Mouse (Mus musculus): ENCODE data around the gene Srp54a. TPM values are rescaled to one million over a fixed set of nuclear protein-coding genes. Genes with fewer than 3 reads are reported as not detected.
"Not testable (repeated sequence)": the region's sequence is repeated elsewhere in the genome, so short reads cannot be mapped to it uniquely, and the experiment has no call there.

Srp54a gene
- polyA plus RNA-seq (2014; fragmentation: Nextera tagmentation; extraction: Ambion mirVana), result 210 and 219 TPM in 2 replicates

DNA sequence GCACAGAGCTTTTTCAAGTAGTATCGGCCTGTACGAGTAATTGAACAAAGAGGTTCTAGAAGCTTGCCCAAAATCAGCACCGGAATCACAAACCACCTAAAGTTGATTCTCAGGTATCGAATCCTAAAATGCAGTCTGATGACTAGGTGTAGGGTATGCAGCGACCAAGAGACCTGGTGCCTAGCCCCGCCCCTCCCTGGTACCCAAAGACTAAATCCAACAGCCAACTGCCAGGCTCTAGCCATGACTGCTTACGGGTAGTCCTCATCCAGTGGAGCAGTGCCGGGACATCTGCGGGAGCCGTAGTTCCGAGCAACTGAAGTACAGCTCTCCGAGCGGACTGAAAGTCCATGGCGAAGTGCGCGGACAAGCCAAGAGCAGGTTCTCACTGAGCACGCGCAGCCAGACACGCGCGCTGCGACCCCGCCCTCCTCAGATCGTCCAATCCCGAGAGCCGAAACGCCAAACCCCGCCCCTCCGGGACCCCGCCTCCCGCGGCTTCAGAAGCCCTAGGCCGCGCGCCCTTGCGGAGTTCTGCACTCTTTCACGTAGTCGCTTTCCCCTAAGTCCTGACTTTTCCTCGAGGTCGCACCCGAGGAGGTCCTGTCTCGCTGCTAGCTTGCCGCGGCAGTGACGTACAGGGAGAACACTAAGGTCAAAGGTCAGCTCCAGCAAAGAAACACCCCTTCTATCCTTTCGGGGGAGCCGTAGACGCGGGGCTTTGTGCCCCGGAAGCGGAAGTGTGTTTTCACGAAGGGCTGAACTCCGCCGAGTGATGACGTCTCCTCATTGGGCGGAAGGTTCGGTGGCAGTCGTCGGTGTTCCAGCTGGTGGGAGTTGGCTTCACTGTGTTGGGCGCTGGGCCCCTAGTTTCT, at the start of gene Srp54a, which contains the start of gene 2700097O09Rik:
Srp54a (plus strand) TSS at position 537 of the 875 bp plus-strand sequence.
2700097O09Rik (minus strand) TSS at position 385 of the 875 bp plus-strand sequence.
- H3K9me3 ChIP-seq (ENCODE audit: control insufficient read depth, low read length); H3K36me3 ChIP-seq (replicated peaks; ENCODE audit: control insufficient read depth, insufficient read depth); H3K4me1 ChIP-seq (replicated peaks; ENCODE audit: control insufficient read depth, insufficient read depth, low read length); H3K27me3 ChIP-seq (ENCODE audit: control insufficient read depth, insufficient read depth, low read length): not testable (repeated sequence)
- peak within 1 kb of the TSS; percentile 60 for H3K4me3 ChIP-seq (replicated peaks; ENCODE audit: low read length)
- DNase-seq (ENCODE audit: low spot score), result peak; percentile 95
- ATAC-seq (ENCODE audit: low FRiP score), result peak; percentile 98
- WGBS, result under 1% methylated on average over 60 of the region's 60 CpGs
- peak within 1 kb of the TSS; percentile 70 for H3K9ac ChIP-seq
- H3K27ac ChIP-seq, result peak within 1 kb of the TSS; percentile 83
- peak within 1 kb of the TSS; percentile 67 for H3K4me2 ChIP-seq (replicated peaks)

DNA sequence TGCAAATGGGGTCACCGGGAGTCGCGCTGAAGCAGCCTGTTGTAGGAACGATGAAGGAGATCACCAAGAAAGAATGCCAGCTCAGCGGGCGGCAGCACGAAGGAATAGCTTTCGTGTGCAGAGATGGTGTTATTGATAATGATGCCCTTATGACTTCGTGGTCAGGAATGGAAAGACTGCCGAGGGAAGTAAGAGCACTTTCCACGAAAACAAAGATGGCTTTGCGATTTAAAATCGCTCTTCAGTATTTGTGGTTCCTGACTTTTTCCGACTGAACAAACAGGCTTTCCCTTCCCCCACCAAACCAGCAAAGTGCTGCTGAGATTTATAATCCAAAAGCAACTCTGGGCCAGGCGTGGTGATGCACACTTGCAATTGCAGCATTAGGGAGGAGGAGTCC, 39.1 kb upstream of the Srp54a start:
- Histone ChIP-seq H3K4me2 (replicated peaks) (no peak overlapping the region), H3K27ac (no peak overlapping the region), H3K9ac (no peak overlapping the region), H3K9me3 (ENCODE audit: control insufficient read depth, low read length) (no peaks in the 10 kb centered on the region), H3K4me3 (replicated peaks; ENCODE audit: low read length) (no peak overlapping the region), H3K4me1 (replicated peaks; ENCODE audit: control insufficient read depth, insufficient read depth, low read length) (no peaks in the 10 kb centered on the region), H3K36me3 (replicated peaks; ENCODE audit: control insufficient read depth, insufficient read depth) (peaks cover 19% of the 10 kb centered on the region), H3K27me3 (ENCODE audit: control insufficient read depth, insufficient read depth, low read length) (no peaks in the 10 kb centered on the region)
- WGBS, result 84% methylated on average over 15 of the region's 15 CpGs
- DNase-seq (ENCODE audit: low spot score), result no peak
- no peak for ATAC-seq (ENCODE audit: low FRiP score)

DNA sequence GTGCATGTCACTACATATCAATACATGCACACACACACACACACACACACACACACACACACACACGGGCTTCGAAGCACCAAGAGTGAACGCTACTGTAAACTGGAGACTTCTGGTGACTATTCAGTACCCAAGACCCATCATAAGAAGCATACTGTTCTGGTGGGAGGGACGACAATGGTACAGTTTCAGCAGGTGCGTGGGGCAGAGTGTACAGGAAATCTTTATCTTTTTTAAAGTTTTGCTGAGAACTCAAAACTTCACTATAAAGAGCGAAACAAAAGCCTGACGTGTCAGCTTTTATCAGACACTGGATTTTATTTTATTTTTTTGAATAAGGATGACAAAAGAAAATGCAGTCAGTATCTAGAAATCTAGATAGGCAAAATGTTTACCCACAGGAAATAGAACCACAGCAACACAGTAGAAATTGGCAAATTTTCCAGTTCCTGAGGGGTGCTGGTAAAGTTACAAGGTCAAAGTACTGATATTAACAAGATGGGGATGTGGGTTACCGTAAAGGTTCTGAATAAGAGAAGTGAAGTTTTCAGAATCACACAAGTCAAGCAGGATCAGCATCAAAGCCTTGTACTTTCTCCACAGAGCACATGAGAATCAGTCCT, 30.2 kb upstream of the Srp54a start:
- Histone ChIP-seq H3K9me3 (ENCODE audit: control insufficient read depth, low read length) (no peaks in the 10 kb centered on the region), H3K4me2 (replicated peaks) (no peak overlapping the region), H3K4me3 (replicated peaks; ENCODE audit: low read length) (no peak overlapping the region), H3K9ac (no peak overlapping the region), H3K27me3 (ENCODE audit: control insufficient read depth, insufficient read depth, low read length) (no peaks in the 10 kb centered on the region), H3K36me3 (replicated peaks; ENCODE audit: control insufficient read depth, insufficient read depth) (peaks cover 21% of the 10 kb centered on the region), H3K4me1 (replicated peaks; ENCODE audit: control insufficient read depth, insufficient read depth, low read length) (no peaks in the 10 kb centered on the region), H3K27ac (no peak overlapping the region)
- 96% methylated on average over 8 of the region's 8 CpGs for WGBS
- no peak for ATAC-seq (ENCODE audit: low FRiP score)
- no peak for DNase-seq (ENCODE audit: low spot score)

DNA sequence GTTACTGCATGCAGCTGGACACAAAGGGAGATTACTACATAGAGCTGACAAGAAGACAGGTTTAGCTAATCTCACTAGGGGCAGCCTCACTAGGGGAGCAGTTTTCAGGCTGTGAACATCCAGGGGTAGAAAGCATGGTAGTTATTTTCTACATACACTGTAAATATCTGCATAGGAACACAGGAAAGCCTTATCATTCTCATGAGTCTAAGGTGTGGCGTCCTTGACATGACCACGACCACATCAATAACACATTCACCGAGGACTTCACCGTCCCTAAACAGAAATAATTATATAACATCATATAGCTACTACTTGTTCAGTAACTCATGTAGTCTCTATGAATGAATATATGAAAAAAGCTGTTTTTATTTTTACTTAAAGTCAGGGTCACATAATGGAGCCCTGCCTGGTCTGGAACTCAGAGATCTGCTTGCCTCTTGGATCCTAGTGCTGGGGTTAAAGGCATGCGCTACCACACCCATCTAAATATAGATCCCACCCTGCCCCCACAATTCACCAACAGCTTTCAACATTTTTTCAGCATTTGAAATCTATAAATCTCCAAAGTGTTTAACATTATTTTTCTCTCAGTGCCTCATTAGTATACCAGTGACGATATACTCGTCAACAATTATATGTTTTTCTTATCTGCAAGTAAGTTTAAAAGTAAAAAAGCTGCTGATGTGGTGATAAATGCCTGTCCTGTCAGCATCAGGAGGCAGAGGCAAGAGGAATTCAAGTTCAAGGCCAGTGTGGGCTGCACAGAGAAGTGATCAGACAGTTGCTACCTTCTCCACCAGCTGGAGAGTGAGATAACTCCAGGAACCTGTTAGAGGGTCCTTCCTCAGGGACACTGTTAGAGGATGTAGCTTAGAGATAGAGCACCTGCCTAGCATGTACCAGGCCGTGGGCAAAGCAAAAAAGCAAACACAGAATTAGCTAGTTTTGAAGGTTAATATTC, 28.6 kb upstream of the Srp54a start:
- peaks cover 11% of the 10 kb centered on the region; the same call in 1 of the 2 replicates for H3K36me3 ChIP-seq (replicated peaks; ENCODE audit: control insufficient read depth, insufficient read depth)
- ATAC-seq (ENCODE audit: low FRiP score), result no peak
- no peak overlapping the region for H3K27ac ChIP-seq
- H3K9me3 ChIP-seq (ENCODE audit: control insufficient read depth, low read length), result no peaks in the 10 kb centered on the region
- 95% methylated on average over 8 of the region's 8 CpGs for WGBS
- no peaks in the 10 kb centered on the region for H3K27me3 ChIP-seq (ENCODE audit: control insufficient read depth, insufficient read depth, low read length)
- no peak overlapping the region for H3K4me3 ChIP-seq (replicated peaks; ENCODE audit: low read length)
- H3K4me1 ChIP-seq (replicated peaks; ENCODE audit: control insufficient read depth, insufficient read depth, low read length), result no peaks in the 10 kb centered on the region
- H3K9ac ChIP-seq, result no peak overlapping the region
- no peak overlapping the region for H3K4me2 ChIP-seq (replicated peaks)
- no peak for DNase-seq (ENCODE audit: low spot score)

DNA sequence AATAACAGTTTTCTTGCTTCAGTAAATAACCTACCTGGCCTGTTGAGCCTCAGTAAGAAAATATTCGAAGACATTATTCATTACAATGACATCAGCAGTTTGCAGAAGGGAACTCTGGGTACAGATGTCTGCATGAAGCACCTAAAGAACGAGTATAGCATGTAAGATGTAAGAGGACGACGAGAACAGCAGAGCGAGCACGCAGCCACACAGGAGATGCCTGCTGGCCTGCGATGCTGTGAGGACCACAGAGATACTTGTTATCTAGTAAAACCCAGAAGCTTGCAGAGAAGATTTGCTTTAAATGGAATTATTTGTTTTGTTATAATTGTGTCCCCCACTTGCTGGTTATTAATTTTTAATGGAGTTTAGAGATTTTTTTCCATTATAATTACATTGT, 26.8 kb upstream of the Srp54a start:
- Histone ChIP-seq H3K9ac (no peak overlapping the region), H3K27ac (no peak overlapping the region), H3K4me1 (replicated peaks; ENCODE audit: control insufficient read depth, insufficient read depth, low read length) (no peaks in the 10 kb centered on the region), H3K27me3 (ENCODE audit: control insufficient read depth, insufficient read depth, low read length) (no peaks in the 10 kb centered on the region), H3K9me3 (ENCODE audit: control insufficient read depth, low read length) (no peaks in the 10 kb centered on the region), H3K36me3 (replicated peaks; ENCODE audit: control insufficient read depth, insufficient read depth) (peaks cover 18% of the 10 kb centered on the region), H3K4me2 (replicated peaks) (no peak overlapping the region), H3K4me3 (replicated peaks; ENCODE audit: low read length) (no peak overlapping the region)
- DNase-seq (ENCODE audit: low spot score) (no peak), ATAC-seq (ENCODE audit: low FRiP score) (no peak)
- 94% methylated on average over 7 of the region's 7 CpGs for WGBS

DNA sequence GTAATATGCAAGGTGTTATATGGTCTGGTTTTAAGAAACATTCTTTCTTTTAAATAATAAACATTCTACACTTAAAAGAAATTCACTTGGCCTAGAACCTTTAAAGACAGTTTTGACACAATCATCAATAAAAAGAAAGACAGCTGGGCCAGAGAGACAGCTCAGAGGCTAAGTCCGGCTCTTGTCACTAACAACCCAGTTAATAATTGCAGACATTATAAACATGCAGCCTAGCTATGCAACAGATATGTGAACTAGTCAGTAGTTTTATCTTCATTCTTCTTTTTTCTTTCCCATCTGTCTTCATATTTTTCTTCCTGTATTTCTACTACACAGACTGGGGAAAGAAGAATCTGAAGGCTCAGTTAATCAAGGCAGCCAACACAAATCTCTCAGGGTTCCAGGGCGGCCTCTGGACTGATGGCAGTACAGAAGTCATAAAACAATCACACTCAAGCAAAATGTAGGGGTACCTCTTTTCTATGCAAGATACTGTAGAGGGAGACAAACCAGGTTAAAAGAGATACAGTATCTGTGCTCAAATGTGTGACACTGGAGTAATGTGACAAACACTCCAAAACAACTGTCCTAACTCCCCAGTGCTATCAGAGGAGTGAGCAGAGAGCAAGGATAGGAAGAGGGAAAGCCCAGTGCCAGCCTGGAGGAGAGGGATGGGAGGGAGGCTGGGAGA, 25.4 kb upstream of the Srp54a start:
- no peaks in the 10 kb centered on the region for H3K27me3 ChIP-seq (ENCODE audit: control insufficient read depth, insufficient read depth, low read length)

DNA sequence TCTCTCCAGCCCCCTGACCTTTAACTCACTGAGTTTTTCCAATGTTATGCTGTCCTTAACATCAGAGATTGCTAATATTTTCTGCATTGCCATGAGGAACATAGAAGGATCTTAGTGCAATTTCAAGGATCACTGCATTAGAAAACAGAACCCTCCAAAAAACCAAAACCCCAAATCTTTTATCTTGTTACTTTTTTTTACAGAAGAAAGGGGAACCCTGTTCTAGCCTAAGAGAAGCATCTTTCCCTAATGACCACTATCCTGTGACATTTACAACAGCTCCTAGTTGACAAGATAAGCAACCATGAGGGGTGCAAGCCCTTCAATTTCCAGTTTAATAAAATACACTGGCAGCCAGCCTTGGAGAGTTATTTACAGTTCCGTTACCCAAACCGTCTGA, 23.4 kb upstream of the Srp54a start:
- no peak for ATAC-seq (ENCODE audit: low FRiP score)
- Histone ChIP-seq H3K9ac (no peak overlapping the region), H3K27me3 (ENCODE audit: control insufficient read depth, insufficient read depth, low read length) (no peaks in the 10 kb centered on the region), H3K4me3 (replicated peaks; ENCODE audit: low read length) (no peak overlapping the region), H3K9me3 (ENCODE audit: control insufficient read depth, low read length) (no peaks in the 10 kb centered on the region), H3K4me2 (replicated peaks) (no peak overlapping the region), H3K36me3 (replicated peaks; ENCODE audit: control insufficient read depth, insufficient read depth) (peaks cover 25% of the 10 kb centered on the region), H3K27ac (no peak overlapping the region), H3K4me1 (replicated peaks; ENCODE audit: control insufficient read depth, insufficient read depth, low read length) (no peaks in the 10 kb centered on the region)
- 86% methylated on average over 2 of the region's 2 CpGs for WGBS
- DNase-seq (ENCODE audit: low spot score), result no peak

More for the DNA sequence above, 25.4 kb upstream of the Srp54a start:
- no peak overlapping the region for H3K27ac ChIP-seq
- no peak for ATAC-seq (ENCODE audit: low FRiP score)
- H3K9me3 ChIP-seq (ENCODE audit: control insufficient read depth, low read length), result no peaks in the 10 kb centered on the region
- H3K4me1 ChIP-seq (replicated peaks; ENCODE audit: control insufficient read depth, insufficient read depth, low read length), result no peaks in the 10 kb centered on the region
- no peak overlapping the region for H3K9ac ChIP-seq
- peaks cover 27% of the 10 kb centered on the region for H3K36me3 ChIP-seq (replicated peaks; ENCODE audit: control insufficient read depth, insufficient read depth)
- no peak overlapping the region for H3K4me2 ChIP-seq (replicated peaks)
- WGBS, result 90% methylated on average over 2 of the region's 2 CpGs
- H3K4me3 ChIP-seq (replicated peaks; ENCODE audit: low read length), result no peak overlapping the region
- no peak for DNase-seq (ENCODE audit: low spot score)

DNA sequence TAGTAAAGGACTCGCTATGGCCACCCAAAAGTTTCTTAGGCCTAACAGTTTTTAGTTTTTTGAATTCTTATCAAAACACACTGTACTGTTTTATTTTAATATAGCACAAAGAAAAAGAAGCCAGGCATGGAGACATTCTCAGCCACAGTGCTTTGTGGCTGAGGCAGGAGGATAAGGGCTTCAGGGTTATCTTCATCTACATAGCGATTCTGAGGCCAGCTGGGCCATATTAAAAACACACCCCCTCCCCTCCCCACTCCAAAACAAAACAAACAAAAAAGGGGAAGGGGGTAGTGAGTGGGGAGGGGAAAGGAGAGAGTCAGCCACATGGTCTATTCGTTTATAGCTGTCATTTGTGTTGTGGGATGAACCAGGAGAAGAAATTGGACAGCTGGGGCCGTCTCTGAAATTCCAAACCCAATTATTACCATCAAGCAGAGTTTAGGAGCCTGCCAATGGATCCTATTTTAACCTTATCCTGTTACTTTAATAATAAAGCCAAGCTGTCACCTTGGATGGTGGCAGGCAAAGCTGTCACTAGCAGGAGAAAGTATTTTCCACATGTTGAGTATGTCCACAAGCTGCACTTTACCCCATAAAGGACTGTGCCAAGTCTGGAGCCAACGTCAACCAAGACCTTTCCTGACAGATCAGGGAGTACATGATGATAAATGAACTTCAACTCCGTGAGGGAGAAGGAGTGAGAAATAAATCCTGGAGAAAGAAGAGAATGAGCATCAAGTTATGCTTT, 21.0 kb upstream of the Srp54a start:
- 75% methylated on average over 6 of the region's 6 CpGs for WGBS

More for the DNA sequence above, 21.0 kb upstream of the Srp54a start:
- H3K9ac ChIP-seq, result no peak overlapping the region
- ATAC-seq (ENCODE audit: low FRiP score) (no peak), DNase-seq (ENCODE audit: low spot score) (no peak)
- no peak overlapping the region for H3K4me3 ChIP-seq (replicated peaks; ENCODE audit: low read length)
- no peaks in the 10 kb centered on the region for H3K27me3 ChIP-seq (ENCODE audit: control insufficient read depth, insufficient read depth, low read length)
- H3K9me3 ChIP-seq (ENCODE audit: control insufficient read depth, low read length), result no peaks in the 10 kb centered on the region
- H3K27ac ChIP-seq, result no peak overlapping the region
- peaks cover 21% of the 10 kb centered on the region for H3K36me3 ChIP-seq (replicated peaks; ENCODE audit: control insufficient read depth, insufficient read depth)
- no peaks in the 10 kb centered on the region for H3K4me1 ChIP-seq (replicated peaks; ENCODE audit: control insufficient read depth, insufficient read depth, low read length)
- no peak overlapping the region for H3K4me2 ChIP-seq (replicated peaks)

Data from hindbrain, embryonic 14.5 days (tissue).